Mouse (Mus musculus): ENCODE measurements around the gene Aars. TPM values are rescaled to one million over a fixed set of nuclear protein-coding genes. Genes with fewer than 3 reads are reported as not detected.

Gene Aars
- total RNA-seq, 1 experiment = 211 TPM

- H3K4me1 ChIP-seq (ENCODE audit: control insufficient read depth in 2 of 2, insufficient read depth in 2 of 2, low read length in 2 of 2, poor library complexity in 1 of 2) = no peaks in the 10 kb centered on the region
- H3K9me3 ChIP-seq (ENCODE audit: control insufficient read depth, insufficient read depth, low read depth, low read length) = no peaks in the 10 kb centered on the region
- no peak for DNase-seq (ENCODE audit: low read depth, low spot score)
- peaks cover 76% of the 10 kb centered on the region for H3K36me3 ChIP-seq (ENCODE audit: control insufficient read depth, insufficient read depth, low read length, poor library complexity, severe bottlenecking)
- no peak overlapping the region for H3K9ac ChIP-seq (ENCODE audit: insufficient read depth, low read depth, low read length, poor library complexity, severe bottlenecking)
- H3K4me3 ChIP-seq (ENCODE audit: insufficient read depth in 1 of 2, low read depth in 1 of 2, low read length in 2 of 2, poor library complexity in 1 of 2, severe bottlenecking in 1 of 2) = no peak overlapping the region
- no peak for TF ChIP-seq HCFC1 (IDR thresholded peaks at IDR 0.05; ENCODE audit: borderline replicate concordance, insufficient read depth, low read length)
- no peak for TF ChIP-seq CHD2 (IDR thresholded peaks at IDR 0.05; ENCODE audit: low read depth, low read length)
- TF ChIP-seq ZC3H11A (IDR thresholded peaks at IDR 0.05; ENCODE audit: borderline replicate concordance, low read depth, low read length) = no peak
- no peak for TF ChIP-seq MAFK (IDR thresholded peaks at IDR 0.05; ENCODE audit: insufficient read depth, low read depth, low read length)
- no peak for TF ChIP-seq ZNF384 (IDR thresholded peaks at IDR 0.05; ENCODE audit: low read depth, low read length)
- in situ Hi-C loops (cut with MboI; ENCODE audit: low sequenced_read_pairs in 2 of 2, unreplicated experiment in 2 of 2) = loop anchor here (10.0 kb wide), 1 partner anchor 204 kb away; the partner anchor contains the start of genes Cog4 (in 2 of the 2) and Sf3b3 (in 2 of the 2)
- H3K27ac ChIP-seq (ENCODE audit: insufficient read depth, low read depth, low read length, poor library complexity, severe bottlenecking) = no peak overlapping the region
Measured at GRCm38 (mm10) chr8:111049106-111049505, 16.2 kb downstream of the Aars start.

- peaks cover 0 to 5% of the 10 kb centered on the region in 2 experiments; a peak in 1 of 4 replicates for H3K4me1 ChIP-seq (ENCODE audit: control insufficient read depth in 2 of 2, insufficient read depth in 2 of 2, low read length in 2 of 2, poor library complexity in 1 of 2)
- no peak overlapping the region for H3K9ac ChIP-seq (ENCODE audit: insufficient read depth, low read depth, low read length, poor library complexity, severe bottlenecking)
- no peak overlapping the region for H3K27ac ChIP-seq (ENCODE audit: insufficient read depth, low read depth, low read length, poor library complexity, severe bottlenecking)
- peaks cover 68% of the 10 kb centered on the region for H3K36me3 ChIP-seq (ENCODE audit: control insufficient read depth, insufficient read depth, low read length, poor library complexity, severe bottlenecking)
- TF ChIP-seq HCFC1 (IDR thresholded peaks at IDR 0.05; ENCODE audit: borderline replicate concordance, insufficient read depth, low read length) (no peak), MAFK (IDR thresholded peaks at IDR 0.05; ENCODE audit: insufficient read depth, low read depth, low read length) (no peak), ZNF384 (IDR thresholded peaks at IDR 0.05; ENCODE audit: low read depth, low read length) (no peak), ZC3H11A (IDR thresholded peaks at IDR 0.05; ENCODE audit: borderline replicate concordance, low read depth, low read length) (no peak), CHD2 (IDR thresholded peaks at IDR 0.05; ENCODE audit: low read depth, low read length) (no peak)
- no peak for DNase-seq (ENCODE audit: low read depth, low spot score)
- H3K9me3 ChIP-seq (ENCODE audit: control insufficient read depth, insufficient read depth, low read depth, low read length) = no peaks in the 10 kb centered on the region
- H3K4me3 ChIP-seq (ENCODE audit: insufficient read depth in 1 of 2, low read depth in 1 of 2, low read length in 2 of 2, poor library complexity in 1 of 2, severe bottlenecking in 1 of 2) = no peak overlapping the region
- in situ Hi-C loops (cut with MboI; ENCODE audit: low sequenced_read_pairs in 2 of 2, unreplicated experiment in 2 of 2) = no loop called here
Measured at GRCm38 (mm10) chr8:111053827-111054518, 21.0 kb downstream of the Aars start.

- TF ChIP-seq ZC3H11A (IDR thresholded peaks at IDR 0.05; ENCODE audit: borderline replicate concordance, low read depth, low read length) (no peak), CHD2 (IDR thresholded peaks at IDR 0.05; ENCODE audit: low read depth, low read length) (no peak)
- Histone ChIP-seq H3K9ac (ENCODE audit: insufficient read depth, low read depth, low read length, poor library complexity, severe bottlenecking) (no peak overlapping the region), H3K9me3 (ENCODE audit: control insufficient read depth, insufficient read depth, low read depth, low read length) (no peaks in the 10 kb centered on the region), H3K4me3 (ENCODE audit: insufficient read depth in 1 of 2, low read depth in 1 of 2, low read length in 2 of 2, poor library complexity in 1 of 2, severe bottlenecking in 1 of 2) (no peak overlapping the region), H3K4me1 (ENCODE audit: control insufficient read depth in 2 of 2, insufficient read depth in 2 of 2, low read length in 2 of 2, poor library complexity in 1 of 2) (peaks cover 0 to 7% of the 10 kb centered on the region in 2 experiments; a peak in 1 of 4 replicates), H3K36me3 (ENCODE audit: control insufficient read depth, insufficient read depth, low read length, poor library complexity, severe bottlenecking) (peaks cover 56% of the 10 kb centered on the region), H3K27ac (ENCODE audit: insufficient read depth, low read depth, low read length, poor library complexity, severe bottlenecking) (peak overlapping the region; percentile 35; the same call in 1 of the 2 replicates)
- no peak for DNase-seq (ENCODE audit: low read depth, low spot score)
- in situ Hi-C loops (cut with MboI; ENCODE audit: low sequenced_read_pairs in 2 of 2, unreplicated experiment in 2 of 2) = no loop called here
Measured at GRCm38 (mm10) chr8:111055031-111055634, 22.2 kb downstream of the Aars start.

- Histone ChIP-seq H3K36me3 (ENCODE audit: control insufficient read depth, insufficient read depth, low read length, poor library complexity, severe bottlenecking) (peaks cover 52% of the 10 kb centered on the region), H3K27ac (ENCODE audit: insufficient read depth, low read depth, low read length, poor library complexity, severe bottlenecking) (no peak overlapping the region), H3K9ac (ENCODE audit: insufficient read depth, low read depth, low read length, poor library complexity, severe bottlenecking) (no peak overlapping the region), H3K4me3 (ENCODE audit: insufficient read depth in 1 of 2, low read depth in 1 of 2, low read length in 2 of 2, poor library complexity in 1 of 2, severe bottlenecking in 1 of 2) (no peak overlapping the region; a peak in 1 of 4 replicates), H3K9me3 (ENCODE audit: control insufficient read depth, insufficient read depth, low read depth, low read length) (no peaks in the 10 kb centered on the region), H3K4me1 (ENCODE audit: control insufficient read depth in 2 of 2, insufficient read depth in 2 of 2, low read length in 2 of 2, poor library complexity in 1 of 2) (peaks cover 0 to 7% of the 10 kb centered on the region in 2 experiments; a peak in 1 of 4 replicates)
- DNase-seq (ENCODE audit: low read depth, low spot score) = no peak
- no peak for TF ChIP-seq ZNF384 (IDR thresholded peaks at IDR 0.05; ENCODE audit: low read depth, low read length)
- no peak for TF ChIP-seq CHD2 (IDR thresholded peaks at IDR 0.05; ENCODE audit: low read depth, low read length)
- TF ChIP-seq MAFK (IDR thresholded peaks at IDR 0.05; ENCODE audit: insufficient read depth, low read depth, low read length) = no peak
- no peak; the same call in 1 of the 2 replicates for TF ChIP-seq ZC3H11A (IDR thresholded peaks at IDR 0.05; ENCODE audit: borderline replicate concordance, low read depth, low read length)
- TF ChIP-seq HCFC1 (IDR thresholded peaks at IDR 0.05; ENCODE audit: borderline replicate concordance, insufficient read depth, low read length) = no peak
- in situ Hi-C loops (cut with MboI; ENCODE audit: low sequenced_read_pairs in 2 of 2, unreplicated experiment in 2 of 2) = no loop called here
Measured at GRCm38 (mm10) chr8:111055661-111056060, 22.7 kb downstream of the Aars start.

Data from ES-E14 (cell line).